Mouse (Mus musculus) forebrain, embryonic 11.5 days (tissue): ENCODE measurements around the gene Ppp6r1. TPM values are rescaled to one million over a fixed set of nuclear protein-coding genes. Genes with fewer than 3 reads are reported as not detected.
A peak's percentile ranks its signal among the peaks of the same experiment; 100 is the strongest.

Source experiments
- ATAC-seq: fragments of 200-750 bp; cut with Nextera tagmentation; replicated peaks from 2 replicates; pipeline ENCODE4 v1.8.0; 2017; ENCODE audit warnings: moderate TSS enrichment; ENCODE audit not compliant: low FRiP score
- DNase-seq: peaks from one replicate; pipeline ENCODE4 v3.0.0-alpha.2; 2017; ENCODE audit warnings: low spot score
- H3K27ac ChIP-seq: fragments of 300-500 bp; sonication (generic); 2 replicates; pipeline ENCODE4 v1.5.1; 2014; ENCODE audit warnings: low read depth, low read length
- H3K27me3 ChIP-seq: fragments of 300-500 bp; sonication (generic); 2 replicates; pipeline ENCODE4 v1.6.1; 2014; ENCODE audit warnings: mild to moderate bottlenecking, low read length, mixed read lengths; ENCODE audit not compliant: control insufficient read depth, insufficient read depth
- H3K36me3 ChIP-seq: fragments of 300-500 bp; sonication (generic); 2 replicates; pipeline ENCODE4 v1.6.1; 2014; ENCODE audit warnings: mild to moderate bottlenecking, low read length, moderate library complexity, mixed read lengths; ENCODE audit not compliant: control insufficient read depth, insufficient read depth
- H3K4me1 ChIP-seq: fragments of 300-500 bp; sonication (generic); replicated peaks from 2 replicates; pipeline ENCODE4 v1.6.1; 2014; ENCODE audit warnings: low read length, mixed read lengths; ENCODE audit not compliant: control insufficient read depth, insufficient read depth
- H3K4me2 ChIP-seq: fragments of 300-500 bp; sonication (generic); 2 replicates; pipeline ENCODE4 v1.6.1; 2014; ENCODE audit warnings: low read depth, mild to moderate bottlenecking, low read length, moderate library complexity, mixed read lengths; ENCODE audit not compliant: severe bottlenecking
- H3K4me3 ChIP-seq: fragments of 300-500 bp; sonication (generic); 2 replicates; pipeline ENCODE4 v1.5.1; 2014; ENCODE audit warnings: low read depth, low read length
- H3K9ac ChIP-seq: fragments of 300-500 bp; sonication (generic); 2 replicates; pipeline ENCODE4 v1.6.1; 2014; ENCODE audit warnings: low read length
- H3K9me3 ChIP-seq: fragments of 300-500 bp; sonication (generic); 2 replicates; pipeline ENCODE4 v1.6.1; 2016; ENCODE audit warnings: low read length, mixed read lengths; ENCODE audit not compliant: control insufficient read depth
- WGBS: fragments of 180-500 bp; shearing (Covaris S2); extraction: QIAGEN DNeasy Blood & Tissue Kit; methylation state at CpG from one replicate; pipeline ENCODE4 v1.1.7; 2014; 5-methylcytosine and 5-hydroxymethylcytosine counted together
- polyA plus RNA-seq: library from polyadenylated mRNA; unstranded; fragments of >200 nt; fragmentation: Nextera tagmentation; extraction: Ambion mirVana; gene quantifications from 2 replicates; pipeline ENCODE4 v1.2.1, GENCODE M21; 2014

Ppp6r1 gene
- polyA plus RNA-seq, 1 experiment from 2014 or later = 7.1 TPM

GRCm38 (mm10) chr7:4654221-4654620 is 4.6 kb downstream of the Ppp6r1 start:
- Histone ChIP-seq H3K9ac (no peak overlapping the region), H3K27me3 (no peaks in the 10 kb centered on the region), H3K4me1 (peaks cover 9% of the 10 kb centered on the region; the same call in 1 of the 2 replicates), H3K27ac (no peak overlapping the region), H3K9me3 (no peaks in the 10 kb centered on the region), H3K4me3 (no peak overlapping the region), H3K4me2 (no peak overlapping the region), H3K36me3 (no peaks in the 10 kb centered on the region; the same call in 1 of the 2 replicates)
- 94% methylated on average over 2 of the region's 2 CpGs for WGBS
- ATAC-seq = no peak
- no peak for DNase-seq

GRCm38 (mm10) chr7:4653780-4654179 is 5.0 kb downstream of the Ppp6r1 start:
- Histone ChIP-seq H3K4me2 (no peak overlapping the region), H3K36me3 (no peaks in the 10 kb centered on the region; the same call in 1 of the 2 replicates), H3K9ac (no peak overlapping the region), H3K4me3 (no peak overlapping the region), H3K4me1 (peaks cover 9% of the 10 kb centered on the region; the same call in 1 of the 2 replicates), H3K9me3 (no peaks in the 10 kb centered on the region), H3K27me3 (no peaks in the 10 kb centered on the region), H3K27ac (no peak overlapping the region)
- 92% methylated on average over 7 of the region's 7 CpGs for WGBS
- no peak for ATAC-seq
- no peak for DNase-seq

- no peak for ATAC-seq
- Histone ChIP-seq H3K36me3 (no peaks in the 10 kb centered on the region; the same call in 1 of the 2 replicates), H3K4me2 (no peak overlapping the region), H3K27me3 (no peaks in the 10 kb centered on the region), H3K9ac (no peak overlapping the region), H3K9me3 (no peaks in the 10 kb centered on the region), H3K4me3 (no peak overlapping the region), H3K4me1 (peaks cover 9% of the 10 kb centered on the region; the same call in 1 of the 2 replicates), H3K27ac (no peak overlapping the region)
- no peak for DNase-seq
- 85% methylated on average over 5 of the region's 5 CpGs for WGBS
These were observed 5.5 kb downstream of the Ppp6r1 start for GRCm38 (mm10) chr7:4653351-4653750.

GRCm38 (mm10) chr7:4652726-4653125 is 6.1 kb downstream of the Ppp6r1 start:
- 95% methylated on average over 5 of the region's 5 CpGs for WGBS
- peak; percentile 23 for DNase-seq
- H3K4me1 ChIP-seq = peaks cover 6% of the 10 kb centered on the region; the same call in 1 of the 2 replicates
- no peaks in the 10 kb centered on the region for H3K9me3 ChIP-seq
- no peak overlapping the region for H3K4me2 ChIP-seq
- no peak overlapping the region for H3K4me3 ChIP-seq
- no peak for ATAC-seq
- no peaks in the 10 kb centered on the region; the same call in 1 of the 2 replicates for H3K36me3 ChIP-seq
- no peaks in the 10 kb centered on the region for H3K27me3 ChIP-seq
- no peak overlapping the region for H3K9ac ChIP-seq
- H3K27ac ChIP-seq = no peak overlapping the region

- no peaks in the 10 kb centered on the region for H3K27me3 ChIP-seq
- H3K9me3 ChIP-seq = no peaks in the 10 kb centered on the region
- 87% methylated on average over 8 of the region's 8 CpGs for WGBS
- no peaks in the 10 kb centered on the region for H3K4me1 ChIP-seq
- no peak overlapping the region for H3K27ac ChIP-seq
- no peak overlapping the region for H3K4me3 ChIP-seq
- no peak overlapping the region for H3K9ac ChIP-seq
- no peaks in the 10 kb centered on the region; the same call in 1 of the 2 replicates for H3K36me3 ChIP-seq
- no peak overlapping the region for H3K4me2 ChIP-seq
- ATAC-seq (no peak), DNase-seq (peak; percentile 19)
These were observed 7.2 kb downstream of the Ppp6r1 start for GRCm38 (mm10) chr7:4651581-4651980.

- Histone ChIP-seq H3K4me2 (no peak overlapping the region), H3K27ac (no peak overlapping the region), H3K4me3 (no peak overlapping the region), H3K9me3 (no peaks in the 10 kb centered on the region), H3K4me1 (no peaks in the 10 kb centered on the region), H3K36me3 (peaks cover 4% of the 10 kb centered on the region), H3K9ac (no peak overlapping the region), H3K27me3 (no peaks in the 10 kb centered on the region)
- ATAC-seq (no peak), DNase-seq (peak; percentile 36)
- WGBS = 88% methylated on average over 2 of the region's 2 CpGs
These were observed 10.8 kb downstream of the Ppp6r1 start for GRCm38 (mm10) chr7:4647992-4648391.

- Histone ChIP-seq H3K4me1 (no peaks in the 10 kb centered on the region), H3K9me3 (no peaks in the 10 kb centered on the region), H3K27me3 (no peaks in the 10 kb centered on the region), H3K4me3 (no peak overlapping the region), H3K9ac (no peak overlapping the region), H3K27ac (no peak overlapping the region), H3K36me3 (peaks cover 4% of the 10 kb centered on the region), H3K4me2 (no peak overlapping the region)
- ATAC-seq (no peak), DNase-seq (no peak)
- 80% methylated on average over 6 of the region's 6 CpGs for WGBS
These were observed 11.5 kb downstream of the Ppp6r1 start for GRCm38 (mm10) chr7:4647291-4647690.

- no peaks in the 10 kb centered on the region for H3K9me3 ChIP-seq
- WGBS = 93% methylated on average over 3 of the region's 3 CpGs
- ATAC-seq (no peak), DNase-seq (no peak)
- H3K4me2 ChIP-seq = no peak overlapping the region
- H3K36me3 ChIP-seq = peaks cover 6% of the 10 kb centered on the region
- no peak overlapping the region for H3K4me3 ChIP-seq
- no peaks in the 10 kb centered on the region for H3K4me1 ChIP-seq
- H3K27ac ChIP-seq = no peak overlapping the region
- no peak overlapping the region for H3K9ac ChIP-seq
- no peaks in the 10 kb centered on the region for H3K27me3 ChIP-seq
These were observed 12.0 kb downstream of the Ppp6r1 start for GRCm38 (mm10) chr7:4646806-4647205.

GRCm38 (mm10) chr7:4643225-4643624 is 15.6 kb downstream of the Ppp6r1 start:
- no peaks in the 10 kb centered on the region for H3K9me3 ChIP-seq
- peaks cover 12% of the 10 kb centered on the region for H3K36me3 ChIP-seq
- DNase-seq (no peak), ATAC-seq (no peak)
- WGBS = 92% methylated on average over 6 of the region's 6 CpGs
- no peaks in the 10 kb centered on the region for H3K4me1 ChIP-seq
- no peak overlapping the region for H3K9ac ChIP-seq
- no peak overlapping the region for H3K4me2 ChIP-seq
- no peak overlapping the region for H3K27ac ChIP-seq
- H3K4me3 ChIP-seq = no peak overlapping the region
- H3K27me3 ChIP-seq = no peaks in the 10 kb centered on the region
